Mouse (Mus musculus) retina, postnatal 1 day (tissue): ENCODE measurements at regions not wholly inside any gene's neighbourhood (a gene's known extent, or its start where the extent isn't known, plus 50 kb on each side); places are given as distances from the start of the nearest gene placed in this dataset.

Source experiments
- DNase-seq: peaks from one replicate; pipeline ENCODE4 v3.0.0-alpha.2; 2012

GRCm38 (mm10) chr2:161164320-161164719 lies 55.4 kb upstream of the Chd6 start:
- no peak for DNase-seq
